Mouse (Mus musculus) lung, embryonic 15.5 days (tissue): ENCODE measurements around the gene Gm35549. TPM values are rescaled to one million over a fixed set of nuclear protein-coding genes. Genes with fewer than 3 reads are reported as not detected.

Experiments used
- ATAC-seq: fragments of 200-750 bp; cut with Nextera tagmentation; 2 replicates; pipeline ENCODE4 v1.8.0; 2017; ENCODE audit warnings: moderate number of reproducible peaks, borderline replicate concordance; ENCODE audit not compliant: low FRiP score, low TSS enrichment; ENCODE audit errors: extremely low read depth
- H3K27ac ChIP-seq: fragments of 300-500 bp; sonication (generic); 2 replicates; pipeline ENCODE4 v1.5.1; 2015; ENCODE audit warnings: moderate library complexity, mild to moderate bottlenecking, inconsistent platforms
- H3K27me3 ChIP-seq: fragments of 300-500 bp; sonication (generic); 2 replicates; pipeline ENCODE4 v1.6.1; 2015; ENCODE audit warnings: inconsistent platforms
- H3K36me3 ChIP-seq: fragments of 300-500 bp; sonication (generic); 2 replicates; pipeline ENCODE4 v1.6.1; 2015; ENCODE audit warnings: inconsistent platforms
- H3K4me1 ChIP-seq: fragments of 300-500 bp; sonication (generic); 2 replicates; pipeline ENCODE4 v1.6.1; 2015; ENCODE audit warnings: inconsistent platforms
- H3K4me2 ChIP-seq: fragments of 300-500 bp; sonication (generic); 2 replicates; pipeline ENCODE4 v1.6.1; 2015; ENCODE audit warnings: inconsistent platforms, mild to moderate bottlenecking, moderate library complexity
- H3K4me3 ChIP-seq: fragments of 300-500 bp; sonication (generic); 2 replicates; pipeline ENCODE4 v1.5.1; 2015; ENCODE audit warnings: mild to moderate bottlenecking, inconsistent platforms
- H3K9ac ChIP-seq: fragments of 300-500 bp; sonication (generic); 2 replicates; pipeline ENCODE4 v1.6.1; 2015; ENCODE audit warnings: inconsistent platforms
- H3K9me3 ChIP-seq: fragments of 300-500 bp; sonication (generic); 2 replicates; pipeline ENCODE4 v1.6.1; 2016; ENCODE audit warnings: inconsistent platforms
- WGBS: fragments of 180-500 bp; shearing (Covaris S2); methylation state at CpG from one replicate; pipeline ENCODE4 v1.1.7; 2015; 5-methylcytosine and 5-hydroxymethylcytosine counted together
- polyA plus RNA-seq: library from polyadenylated mRNA; unstranded; fragments of >200 nt; fragmentation: Nextera tagmentation; extraction: Ambion mirVana; gene quantifications from 2 replicates; pipeline ENCODE4 v1.2.1, GENCODE M21; 2015

The Gm35549 gene
- 0.38 and 1.1 TPM in 2 replicates for polyA plus RNA-seq

GRCm38 (mm10) chr9:122843760-122844159 is at the start of gene Gm35549:
Gene Gm35549, minus strand, starts transcription at chr9:122844035.
- 51% methylated on average over 3 of the region's 3 CpGs for WGBS
- peak; percentile 39; the same call in 1 of the 2 replicates for ATAC-seq
- H3K9ac ChIP-seq: no peak within 1 kb of the TSS
- no peaks in the 10 kb centered on the region for H3K4me1 ChIP-seq
- H3K36me3 ChIP-seq: peaks cover 5% of the 10 kb centered on the region
- H3K27ac ChIP-seq: 0 out of 2 replicates have a peak within 1 kb of the TSS, but pooled peaks have one; percentile 12
- H3K27me3 ChIP-seq: no peaks in the 10 kb centered on the region
- peaks cover 5% of the 10 kb centered on the region for H3K9me3 ChIP-seq
- H3K4me3 ChIP-seq: no peak within 1 kb of the TSS
- H3K4me2 ChIP-seq: no peak within 1 kb of the TSS

GRCm38 (mm10) chr9:122886372-122887179 is 42.7 kb upstream of the Gm35549 start:
- 7% methylated on average over 54 of the region's 54 CpGs for whole genome bisulfite sequencing
- peak; percentile 76 for ATAC-seq
- peak overlapping the region; percentile 4; the same call in 1 of the 2 replicates for H3K27ac ChIP-seq
- H3K27me3 ChIP-seq: no peaks in the 10 kb centered on the region
- peak overlapping the region; percentile 82 for H3K4me2 ChIP-seq
- no peaks in the 10 kb centered on the region for H3K36me3 ChIP-seq
- no peaks in the 10 kb centered on the region for H3K9me3 ChIP-seq
- no peaks in the 10 kb centered on the region for H3K4me1 ChIP-seq
- H3K9ac ChIP-seq: peak overlapping the region; percentile 63
- H3K4me3 ChIP-seq: peak overlapping the region; percentile 69

- Histone ChIP-seq H3K4me3 (peak within 1 kb of the TSS; percentile 69), H3K36me3 (no peaks in the 10 kb centered on the region), H3K27me3 (no peaks in the 10 kb centered on the region), H3K9me3 (no peaks in the 10 kb centered on the region), H3K4me2 (peak within 1 kb of the TSS; percentile 82), H3K9ac (no peak within 1 kb of the TSS), H3K4me1 (no peaks in the 10 kb centered on the region), H3K27ac (no peak within 1 kb of the TSS)
- 80% methylated on average over 3 of the region's 3 CpGs for WGBS
- ATAC-seq: no peak
Measured at GRCm38 (mm10) chr9:122885385-122885784, 41.5 kb upstream of the Gm35549 start, which contains the start of gene Zkscan7. Gene Zkscan7, plus strand, starts transcription at chr9:122885685.

GRCm38 (mm10) chr9:122875145-122875544 is 31.3 kb upstream of the Gm35549 start:
- H3K9ac ChIP-seq: no peak overlapping the region
- H3K4me1 ChIP-seq: no peaks in the 10 kb centered on the region
- H3K4me2 ChIP-seq: no peak overlapping the region
- H3K36me3 ChIP-seq: no peaks in the 10 kb centered on the region
- no peaks in the 10 kb centered on the region for H3K27me3 ChIP-seq
- H3K4me3 ChIP-seq: no peak overlapping the region
- H3K27ac ChIP-seq: no peak overlapping the region
- no peaks in the 10 kb centered on the region for H3K9me3 ChIP-seq
- WGBS: 93% methylated on average over 2 of the region's 2 CpGs
- no peak for ATAC-seq

GRCm38 (mm10) chr9:122874653-122875052 is 30.8 kb upstream of the Gm35549 start:
- Histone ChIP-seq H3K4me1 (no peaks in the 10 kb centered on the region), H3K9ac (no peak overlapping the region), H3K4me2 (no peak overlapping the region), H3K4me3 (no peak overlapping the region), H3K27me3 (no peaks in the 10 kb centered on the region), H3K36me3 (no peaks in the 10 kb centered on the region), H3K27ac (no peak overlapping the region), H3K9me3 (no peaks in the 10 kb centered on the region)
- 43% methylated on average over 1 of the region's 1 CpGs for WGBS
- ATAC-seq: no peak

GRCm38 (mm10) chr9:122872595-122872994 is 28.8 kb upstream of the Gm35549 start:
- Histone ChIP-seq H3K27ac (no peak overlapping the region), H3K27me3 (no peaks in the 10 kb centered on the region), H3K4me3 (no peak overlapping the region), H3K9me3 (no peaks in the 10 kb centered on the region), H3K4me1 (no peaks in the 10 kb centered on the region), H3K4me2 (no peak overlapping the region), H3K9ac (no peak overlapping the region), H3K36me3 (no peaks in the 10 kb centered on the region)
- ATAC-seq: no peak
- WGBS: 76% methylated on average over 4 of the region's 4 CpGs

GRCm38 (mm10) chr9:122866192-122866591 is 22.4 kb upstream of the Gm35549 start:
- Histone ChIP-seq H3K27me3 (no peaks in the 10 kb centered on the region), H3K9me3 (no peaks in the 10 kb centered on the region), H3K36me3 (peaks cover 15% of the 10 kb centered on the region), H3K9ac (peak overlapping the region; percentile 86; the same call in 1 of the 2 replicates), H3K4me3 (peak overlapping the region; percentile 76), H3K4me1 (peaks cover 9% of the 10 kb centered on the region), H3K27ac (no peak overlapping the region), H3K4me2 (peak overlapping the region; percentile 66)
- WGBS: 65% methylated on average over 4 of the region's 4 CpGs
- 0 out of 2 replicates have a peak, but pooled peaks have one; percentile 12 for ATAC-seq

GRCm38 (mm10) chr9:122865697-122866166 is 21.9 kb upstream of the Gm35549 start, which contains the start of gene Zfp445:
Gene Zfp445, minus strand, starts transcription at chr9:122866006.
- under 1% methylated on average over 34 of the region's 34 CpGs for WGBS
- ATAC-seq: peak; percentile 91; the same call in 1 of the 2 replicates

GRCm38 (mm10) chr9:122864848-122865247 is 21.0 kb upstream of the Gm35549 start:
- Histone ChIP-seq H3K4me3 (peak overlapping the region; percentile 76), H3K36me3 (peaks cover 29% of the 10 kb centered on the region), H3K27me3 (no peaks in the 10 kb centered on the region), H3K4me1 (peaks cover 9% of the 10 kb centered on the region), H3K9ac (peak overlapping the region; percentile 86; the same call in 1 of the 2 replicates), H3K9me3 (peaks cover 9% of the 10 kb centered on the region), H3K4me2 (peak overlapping the region; percentile 66), H3K27ac (no peak overlapping the region)
- WGBS: 39% methylated on average over 3 of the region's 3 CpGs
- no peak for ATAC-seq

More at GRCm38 (mm10) chr9:122865697-122866166, 21.9 kb upstream of the Gm35549 start, which contains the start of gene Zfp445:
- Histone ChIP-seq H3K9ac (peak within 1 kb of the TSS; percentile 86), H3K36me3 (peaks cover 20% of the 10 kb centered on the region), H3K27me3 (no peaks in the 10 kb centered on the region), H3K27ac (peak within 1 kb of the TSS; percentile 67), H3K4me1 (peaks cover 9% of the 10 kb centered on the region), H3K9me3 (0 out of 2 replicates have a peak, but pooled peaks cover 4% of the 10 kb centered on the region), H3K4me2 (peak within 1 kb of the TSS; percentile 66), H3K4me3 (peak within 1 kb of the TSS; percentile 76)

- H3K4me3 ChIP-seq: no peak overlapping the region
- no peak overlapping the region for H3K27ac ChIP-seq
- no peak overlapping the region; the same call in 1 of the 2 replicates for H3K4me2 ChIP-seq
- no peak for ATAC-seq
- H3K36me3 ChIP-seq: peaks cover 40% of the 10 kb centered on the region
- WGBS: 60% methylated on average over 2 of the region's 2 CpGs
- H3K9ac ChIP-seq: no peak overlapping the region
- H3K4me1 ChIP-seq: peaks cover 9% of the 10 kb centered on the region
- no peaks in the 10 kb centered on the region for H3K27me3 ChIP-seq
- H3K9me3 ChIP-seq: peaks cover 12% of the 10 kb centered on the region
Measured at GRCm38 (mm10) chr9:122863731-122864130, 19.9 kb upstream of the Gm35549 start.

GRCm38 (mm10) chr9:122860752-122861151 is 16.9 kb upstream of the Gm35549 start:
- Histone ChIP-seq H3K4me1 (peaks cover 9% of the 10 kb centered on the region), H3K4me3 (no peak overlapping the region), H3K36me3 (peaks cover 67% of the 10 kb centered on the region), H3K4me2 (no peak overlapping the region), H3K9me3 (peaks cover 14% of the 10 kb centered on the region), H3K27me3 (no peaks in the 10 kb centered on the region), H3K9ac (no peak overlapping the region), H3K27ac (no peak overlapping the region)
- no peak for ATAC-seq

GRCm38 (mm10) chr9:122856716-122857115 is 12.9 kb upstream of the Gm35549 start:
- Histone ChIP-seq H3K27ac (no peak overlapping the region), H3K4me1 (no peaks in the 10 kb centered on the region), H3K4me2 (no peak overlapping the region), H3K9me3 (peaks cover 14% of the 10 kb centered on the region), H3K27me3 (no peaks in the 10 kb centered on the region), H3K9ac (no peak overlapping the region), H3K4me3 (no peak overlapping the region), H3K36me3 (peaks cover 94% of the 10 kb centered on the region)
- no peak for ATAC-seq
- WGBS: 95% methylated on average over 3 of the region's 3 CpGs
